Mouse (Mus musculus) intestine, embryonic 16.5 days (tissue): Measurements from ENCODE around the gene Erc1. TPM values are rescaled to one million over a fixed set of nuclear protein-coding genes. Genes with fewer than 3 reads are reported as not detected.

Experiments used
- ATAC-seq: fragments of 200-750 bp; cut with Nextera tagmentation; 2 replicates; pipeline ENCODE4 v1.8.0; 2017; ENCODE audit warnings: moderate TSS enrichment, moderate library complexity
- H3K27ac ChIP-seq: fragments of 300-500 bp; sonication (generic); 2 replicates; pipeline ENCODE4 v1.5.1; 2014; ENCODE audit warnings: mild to moderate bottlenecking, low read length
- H3K27me3 ChIP-seq: fragments of 300-500 bp; sonication (generic); replicated peaks from 2 replicates; pipeline ENCODE4 v1.6.1; 2014; ENCODE audit warnings: low read length, control low read depth, mixed read lengths; ENCODE audit not compliant: control insufficient read depth, insufficient read depth
- H3K36me3 ChIP-seq: fragments of 300-500 bp; sonication (generic); 2 replicates; pipeline ENCODE4 v1.6.1; 2014; ENCODE audit warnings: low read length, control low read depth; ENCODE audit not compliant: control insufficient read depth, insufficient read depth
- H3K4me1 ChIP-seq: fragments of 300-500 bp; sonication (generic); 2 replicates; pipeline ENCODE4 v1.6.1; 2014; ENCODE audit warnings: low read length, control low read depth, mixed read lengths; ENCODE audit not compliant: control insufficient read depth, insufficient read depth
- H3K4me2 ChIP-seq: fragments of 300-500 bp; sonication (generic); 2 replicates; pipeline ENCODE4 v1.6.1; 2014; ENCODE audit warnings: low read depth, low read length, control low read depth
- H3K4me3 ChIP-seq: fragments of 300-500 bp; sonication (generic); 2 replicates; pipeline ENCODE4 v1.5.1; 2014; ENCODE audit warnings: mild to moderate bottlenecking, low read length
- H3K9ac ChIP-seq: fragments of 300-500 bp; sonication (generic); 2 replicates; pipeline ENCODE4 v1.6.1; 2014; ENCODE audit warnings: low read depth, low read length
- H3K9me3 ChIP-seq: fragments of 300-500 bp; sonication (generic); 2 replicates; pipeline ENCODE4 v1.6.1; 2016; ENCODE audit warnings: low read length, control low read depth; ENCODE audit not compliant: control insufficient read depth
- WGBS: fragments of 180-500 bp; shearing (Covaris S2); extraction: QIAGEN DNeasy Blood & Tissue Kit; methylation state at CpG from one replicate; pipeline ENCODE4 v1.1.7; 2014; 5-methylcytosine and 5-hydroxymethylcytosine counted together
- polyA plus RNA-seq: library from polyadenylated mRNA; unstranded; fragments of >200 nt; fragmentation: Nextera tagmentation; extraction: Ambion mirVana; gene quantifications from 2 replicates; pipeline ENCODE4 v1.2.1, GENCODE M21; 2015

Gene Erc1
- polyA plus RNA-seq, 1 experiment from 2014 or later: 8.0 TPM

GRCm38 (mm10) chr6:119849348-119849709 lies 1.4 kb upstream of the Erc1 start:
- no peak overlapping the region for H3K27ac ChIP-seq
- H3K27me3 ChIP-seq: no peaks in the 10 kb centered on the region
- peaks cover 14% of the 10 kb centered on the region; the same call in 1 of the 2 replicates for H3K4me1 ChIP-seq
- no peaks in the 10 kb centered on the region for H3K9me3 ChIP-seq
- 66% methylated on average over 3 of the region's 3 CpGs for WGBS
- ATAC-seq: no peak
- H3K36me3 ChIP-seq: no peaks in the 10 kb centered on the region
- peak overlapping the region; percentile 77; the same call in 1 of the 2 replicates for H3K4me2 ChIP-seq
- no peak overlapping the region for H3K4me3 ChIP-seq
- H3K9ac ChIP-seq: no peak overlapping the region

- no peak for ATAC-seq
These were observed 855 bp upstream of the Erc1 start for GRCm38 (mm10) chr6:119848696-119849347.

GRCm38 (mm10) chr6:119847518-119848033 lies 391 bp downstream of the Erc1 start:
- H3K9ac ChIP-seq: peak overlapping the region; percentile 93
- H3K27ac ChIP-seq: peak overlapping the region; percentile 92
- no peaks in the 10 kb centered on the region for H3K9me3 ChIP-seq
- under 1% methylated on average over 39 of the region's 40 CpGs for WGBS
- H3K4me1 ChIP-seq: peaks cover 12% of the 10 kb centered on the region; the same call in 1 of the 2 replicates
- peak overlapping the region; percentile 91 for H3K4me3 ChIP-seq
- H3K36me3 ChIP-seq: no peaks in the 10 kb centered on the region
- H3K27me3 ChIP-seq: no peaks in the 10 kb centered on the region
- H3K4me2 ChIP-seq: peak overlapping the region; percentile 71
- peak; percentile 31 for ATAC-seq

More at GRCm38 (mm10) chr6:119848696-119849347, 855 bp upstream of the Erc1 start:
- whole genome bisulfite sequencing: 18% methylated on average over 13 of the region's 13 CpGs
- Histone ChIP-seq H3K9ac (peak overlapping the region; percentile 93), H3K27ac (peak overlapping the region; percentile 92), H3K4me2 (peak overlapping the region; percentile 77), H3K4me1 (peaks cover 12% of the 10 kb centered on the region; the same call in 1 of the 2 replicates), H3K27me3 (no peaks in the 10 kb centered on the region), H3K4me3 (peak overlapping the region; percentile 91), H3K36me3 (no peaks in the 10 kb centered on the region), H3K9me3 (no peaks in the 10 kb centered on the region)

GRCm38 (mm10) chr6:119846751-119847517 lies 1.0 kb downstream of the Erc1 start:
- no peak overlapping the region for H3K27ac ChIP-seq
- peak overlapping the region; percentile 71 for H3K4me2 ChIP-seq
- no peaks in the 10 kb centered on the region for H3K9me3 ChIP-seq
- H3K4me1 ChIP-seq: peaks cover 12% of the 10 kb centered on the region; the same call in 1 of the 2 replicates
- H3K4me3 ChIP-seq: peak overlapping the region; percentile 91
- WGBS: 23% methylated on average over 11 of the region's 11 CpGs
- no peaks in the 10 kb centered on the region for H3K27me3 ChIP-seq
- no peaks in the 10 kb centered on the region for H3K36me3 ChIP-seq
- peak overlapping the region; percentile 93 for H3K9ac ChIP-seq
- no peak for ATAC-seq

- Histone ChIP-seq H3K9ac (no peak overlapping the region), H3K4me2 (no peak overlapping the region), H3K4me3 (no peak overlapping the region), H3K9me3 (no peaks in the 10 kb centered on the region), H3K36me3 (no peaks in the 10 kb centered on the region), H3K27me3 (no peaks in the 10 kb centered on the region), H3K27ac (no peak overlapping the region), H3K4me1 (no peaks in the 10 kb centered on the region)
- ATAC-seq: no peak
- 84% methylated on average over 5 of the region's 5 CpGs for WGBS
These were observed 18.0 kb downstream of the Erc1 start for GRCm38 (mm10) chr6:119829951-119830350.

GRCm38 (mm10) chr6:119828165-119828564 lies 19.8 kb downstream of the Erc1 start:
- Histone ChIP-seq H3K9me3 (no peaks in the 10 kb centered on the region), H3K36me3 (no peaks in the 10 kb centered on the region), H3K27me3 (no peaks in the 10 kb centered on the region), H3K27ac (no peak overlapping the region), H3K4me3 (no peak overlapping the region), H3K4me2 (no peak overlapping the region), H3K9ac (no peak overlapping the region), H3K4me1 (no peaks in the 10 kb centered on the region)
- WGBS: 94% methylated on average over 1 of the region's 1 CpGs
- no peak for ATAC-seq

GRCm38 (mm10) chr6:119826701-119827100 lies 21.3 kb downstream of the Erc1 start:
- H3K27ac ChIP-seq: no peak overlapping the region
- no peaks in the 10 kb centered on the region for H3K27me3 ChIP-seq
- H3K9ac ChIP-seq: no peak overlapping the region
- no peak overlapping the region for H3K4me2 ChIP-seq
- ATAC-seq: no peak
- whole genome bisulfite sequencing: 82% methylated on average over 4 of the region's 4 CpGs
- H3K4me3 ChIP-seq: no peak overlapping the region
- no peaks in the 10 kb centered on the region for H3K36me3 ChIP-seq
- no peaks in the 10 kb centered on the region for H3K9me3 ChIP-seq
- no peaks in the 10 kb centered on the region for H3K4me1 ChIP-seq

- H3K4me3 ChIP-seq: no peak overlapping the region
- H3K4me2 ChIP-seq: no peak overlapping the region
- H3K9me3 ChIP-seq: no peaks in the 10 kb centered on the region
- H3K27me3 ChIP-seq: no peaks in the 10 kb centered on the region
- H3K36me3 ChIP-seq: no peaks in the 10 kb centered on the region
- H3K27ac ChIP-seq: no peak overlapping the region
- no peaks in the 10 kb centered on the region for H3K4me1 ChIP-seq
- WGBS: 64% methylated on average over 1 of the region's 1 CpGs
- no peak overlapping the region for H3K9ac ChIP-seq
- no peak for ATAC-seq
These were observed 25.8 kb downstream of the Erc1 start for GRCm38 (mm10) chr6:119822216-119822615.

GRCm38 (mm10) chr6:119821158-119821557 lies 26.8 kb downstream of the Erc1 start:
- Histone ChIP-seq H3K9ac (no peak overlapping the region), H3K4me1 (no peaks in the 10 kb centered on the region), H3K9me3 (no peaks in the 10 kb centered on the region), H3K27ac (no peak overlapping the region), H3K4me3 (no peak overlapping the region), H3K36me3 (no peaks in the 10 kb centered on the region), H3K27me3 (no peaks in the 10 kb centered on the region), H3K4me2 (no peak overlapping the region)
- no peak for ATAC-seq
- 94% methylated on average over 1 of the region's 1 CpGs for whole genome bisulfite sequencing
